Mouse (Mus musculus) c-Kit-negative CD71-positive TER-119-positive erythroid progenitor cells, embryonic 14.5 days (primary cell): ENCODE measurements around the gene Gm3415.
"Not testable (repeated sequence)": the region's sequence is repeated elsewhere in the genome, so short reads cannot be mapped to it uniquely, and the experiment has no call there.

ENCODE experiments used
- DNase-seq: peaks from one replicate; pipeline ENCODE4 v3.0.0-alpha.2; 2013; ENCODE audit warnings: low read depth, low spot score

The Gm3415 gene

GRCm38 (mm10) chr5:146555836-146556235, at the start of gene Gm3415:
Gene Gm3415, plus strand, starts transcription at chr5:146556136.
- not testable (repeated sequence) for DNase-seq

- not testable (repeated sequence) for DNase-seq
Measured at GRCm38 (mm10) chr5:146513823-146514222, 42.1 kb upstream of the Gm3415 start, which contains the start of gene Gm3402. Gene Gm3402, plus strand, starts transcription at chr5:146514123.

GRCm38 (mm10) chr5:146525501-146525900, 30.4 kb upstream of the Gm3415 start, which contains the start of gene Gm3404:
Gene Gm3404, plus strand, starts transcription at chr5:146525801.
- DNase-seq = not testable (repeated sequence)

- not testable (repeated sequence) for DNase-seq
Measured at GRCm38 (mm10) chr5:146537347-146537746, 18.6 kb upstream of the Gm3415 start, which contains the start of gene Gm3409. Gene Gm3409, plus strand, starts transcription at chr5:146537647.

- no peak for DNase-seq
Measured at GRCm38 (mm10) chr5:146564259-146564658, 8.3 kb downstream of the Gm3415 start.

- DNase-seq = no peak
Measured at GRCm38 (mm10) chr5:146567054-146567453, 11.1 kb downstream of the Gm3415 start.

- DNase-seq = not testable (repeated sequence)
Measured at GRCm38 (mm10) chr5:146570179-146570578, 14.2 kb downstream of the Gm3415 start.

GRCm38 (mm10) chr5:146571830-146572734, 16.1 kb downstream of the Gm3415 start:
- DNase-seq = not testable (repeated sequence)

- DNase-seq = not testable (repeated sequence)
Measured at GRCm38 (mm10) chr5:146572735-146573042, 16.8 kb downstream of the Gm3415 start.

GRCm38 (mm10) chr5:146576668-146577067, 20.7 kb downstream of the Gm3415 start:
- DNase-seq = no peak

- no peak for DNase-seq
Measured at GRCm38 (mm10) chr5:146584156-146584477, 28.2 kb downstream of the Gm3415 start.

- DNase-seq = no peak
Measured at GRCm38 (mm10) chr5:146584478-146585306, 28.8 kb downstream of the Gm3415 start, which contains the start of gene Gpr12. Gene Gpr12, minus strand, starts transcription at chr5:146585239.

GRCm38 (mm10) chr5:146585307-146585651, 29.3 kb downstream of the Gm3415 start:
- no peak for DNase-seq

GRCm38 (mm10) chr5:146586357-146587070, 30.6 kb downstream of the Gm3415 start:
- DNase-seq = no peak

GRCm38 (mm10) chr5:146590987-146591386, 35.1 kb downstream of the Gm3415 start:
- DNase-seq = no peak

GRCm38 (mm10) chr5:146591636-146592035, 35.7 kb downstream of the Gm3415 start:
- no peak for DNase-seq

- no peak for DNase-seq
Measured at GRCm38 (mm10) chr5:146592580-146592979, 36.6 kb downstream of the Gm3415 start.

- DNase-seq = no peak
Measured at GRCm38 (mm10) chr5:146596612-146597502, 40.9 kb downstream of the Gm3415 start.

GRCm38 (mm10) chr5:146597503-146597874, 41.6 kb downstream of the Gm3415 start:
- DNase-seq = no peak

- DNase-seq = no peak
Measured at GRCm38 (mm10) chr5:146598215-146599119, 42.5 kb downstream of the Gm3415 start.
